Mouse (Mus musculus) heart, embryonic 16.5 days (tissue): ENCODE results near the gene Hes1. TPM values are rescaled to one million over a fixed set of nuclear protein-coding genes. Genes with fewer than 3 reads are reported as not detected.

Experiments
- ATAC-seq: fragments of 200-750 bp; cut with Nextera tagmentation; replicated peaks from 2 replicates; pipeline ENCODE4 v1.8.0; 2017; ENCODE audit warnings: moderate number of reproducible peaks; ENCODE audit not compliant: insufficient read depth, low FRiP score; ENCODE audit errors: extremely low read depth
- H3K27ac ChIP-seq: fragments of 300-500 bp; sonication (generic); 2 replicates; pipeline ENCODE4 v1.5.1; 2014; ENCODE audit warnings: mild to moderate bottlenecking, low read length, control low read depth, moderate library complexity
- H3K27me3 ChIP-seq: fragments of 300-500 bp; sonication (generic); 2 replicates; pipeline ENCODE4 v1.6.1; 2014; ENCODE audit warnings: low read length, mixed read lengths; ENCODE audit not compliant: control insufficient read depth, insufficient read depth
- H3K36me3 ChIP-seq: fragments of 300-500 bp; sonication (generic); 2 replicates; pipeline ENCODE4 v1.6.1; 2014; ENCODE audit not compliant: control insufficient read depth, insufficient read depth
- H3K4me1 ChIP-seq: fragments of 300-500 bp; sonication (generic); 2 replicates; pipeline ENCODE4 v1.6.1; 2014; ENCODE audit warnings: low read length, mixed read lengths; ENCODE audit not compliant: control insufficient read depth, insufficient read depth
- H3K4me2 ChIP-seq: fragments of 300-500 bp; sonication (generic); 2 replicates; pipeline ENCODE4 v1.6.1; 2014; ENCODE audit warnings: low read depth, mild to moderate bottlenecking, control low read depth, low read length
- H3K4me3 ChIP-seq: fragments of 300-500 bp; sonication (generic); 2 replicates; pipeline ENCODE4 v1.5.1; 2014; ENCODE audit warnings: mild to moderate bottlenecking, control low read depth, low read length
- H3K9ac ChIP-seq: fragments of 300-500 bp; sonication (generic); 2 replicates; pipeline ENCODE4 v1.6.1; 2014; ENCODE audit warnings: low read length, control low read depth
- H3K9me3 ChIP-seq: fragments of 300-500 bp; sonication (generic); replicated peaks from 2 replicates; pipeline ENCODE4 v1.6.1; 2016; ENCODE audit warnings: low read length; ENCODE audit not compliant: control insufficient read depth
- WGBS: fragments of 180-500 bp; shearing (Covaris S2); extraction: QIAGEN DNeasy Blood & Tissue Kit; methylation state at CpG from one replicate; pipeline ENCODE4 v1.1.7; 2014; 5-methylcytosine and 5-hydroxymethylcytosine counted together
- polyA plus RNA-seq: library from polyadenylated mRNA; unstranded; fragments of >200 nt; fragmentation: Nextera tagmentation; extraction: Ambion mirVana; gene quantifications from 2 replicates; pipeline ENCODE4 v1.2.1, GENCODE M21; 2015

Gene Hes1
- 19.1 and 23.8 TPM in 2 replicates for polyA plus RNA-seq

DNA sequence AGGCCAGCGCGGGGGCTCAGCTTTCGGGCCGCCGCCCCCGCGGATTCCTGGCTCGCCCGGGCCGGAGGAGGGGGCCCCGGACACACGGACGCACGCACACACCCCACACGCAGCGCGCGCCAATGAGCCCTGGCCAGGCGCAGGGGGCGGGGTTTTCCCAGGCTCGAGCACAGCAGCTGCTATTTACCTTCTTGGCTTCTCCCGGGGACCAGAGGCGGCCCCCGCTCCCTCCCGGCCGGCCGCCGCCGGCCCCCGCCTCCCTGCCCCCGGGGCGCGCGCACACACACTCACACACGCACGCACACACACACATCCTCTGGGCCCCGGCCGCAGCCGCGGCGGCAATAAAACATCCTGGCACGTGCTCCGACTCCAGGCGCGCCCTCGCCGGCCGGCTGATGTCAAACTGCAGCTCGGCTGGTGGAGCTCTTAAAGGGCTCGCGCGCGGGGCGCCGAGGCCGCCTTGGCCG is at the start of gene Hes1:
Hes1 (plus strand) TSS at position 401 of the 470 bp plus-strand sequence.
- peaks cover 52% of the 10 kb centered on the region for H3K4me1 ChIP-seq
- peak; percentile 77 for ATAC-seq
- peak within 1 kb of the TSS; percentile 93 for H3K9ac ChIP-seq
- H3K27me3 ChIP-seq, result no peaks in the 10 kb centered on the region
- no peaks in the 10 kb centered on the region for H3K9me3 ChIP-seq
- peak within 1 kb of the TSS; percentile 99 for H3K27ac ChIP-seq
- H3K4me3 ChIP-seq, result peak within 1 kb of the TSS; percentile 83
- H3K4me2 ChIP-seq, result peak within 1 kb of the TSS; percentile 94
- no peaks in the 10 kb centered on the region for H3K36me3 ChIP-seq
- under 1% methylated on average over 47 of the region's 57 CpGs for WGBS

DNA sequence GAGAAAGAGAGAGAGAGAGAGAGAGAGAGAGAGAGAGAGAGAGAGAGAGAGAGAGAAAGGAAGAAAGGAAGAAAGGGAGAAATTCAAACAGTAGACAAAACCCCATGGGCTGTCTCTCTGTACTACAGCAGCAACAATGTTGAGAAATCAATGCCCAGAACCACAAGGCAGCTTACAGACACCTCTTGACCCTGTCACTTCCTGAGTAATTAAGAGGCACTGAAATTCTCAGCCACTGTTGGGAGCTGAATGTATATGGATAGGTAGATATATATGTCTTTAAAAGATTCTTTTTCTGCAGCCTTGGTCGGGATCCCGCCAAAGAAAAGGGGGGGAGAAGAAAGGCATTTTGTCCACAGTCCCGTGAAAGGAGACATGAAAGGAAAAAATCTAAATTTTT is 48.1 kb upstream of the Hes1 start:
- Histone ChIP-seq H3K4me1 (no peaks in the 10 kb centered on the region), H3K27me3 (no peaks in the 10 kb centered on the region), H3K9ac (no peak overlapping the region), H3K9me3 (no peaks in the 10 kb centered on the region), H3K4me2 (no peak overlapping the region), H3K27ac (no peak overlapping the region), H3K36me3 (no peaks in the 10 kb centered on the region), H3K4me3 (no peak overlapping the region)
- ATAC-seq, result no peak
- 60% methylated on average over 3 of the region's 3 CpGs for WGBS

DNA sequence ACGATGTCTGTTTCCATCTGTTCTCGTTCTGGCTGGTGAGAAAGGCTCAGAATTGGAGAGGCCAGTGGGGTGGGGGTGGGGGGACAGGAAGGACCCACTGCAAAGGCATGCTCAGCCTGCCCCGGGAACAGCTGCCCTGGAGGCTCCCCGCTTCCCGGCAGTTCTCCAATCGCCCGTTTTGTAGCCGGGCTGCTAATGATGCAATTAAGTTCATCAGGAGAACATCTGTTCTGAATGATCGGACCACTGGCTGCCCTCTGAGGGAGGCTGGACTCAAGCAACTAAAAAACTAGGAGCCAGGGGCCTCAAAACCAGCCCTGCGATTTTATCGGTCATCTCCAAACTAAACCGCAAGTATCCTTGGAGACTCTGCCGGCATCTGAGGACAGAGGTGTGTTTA is 44.1 kb upstream of the Hes1 start:
- no peak for ATAC-seq

DNA sequence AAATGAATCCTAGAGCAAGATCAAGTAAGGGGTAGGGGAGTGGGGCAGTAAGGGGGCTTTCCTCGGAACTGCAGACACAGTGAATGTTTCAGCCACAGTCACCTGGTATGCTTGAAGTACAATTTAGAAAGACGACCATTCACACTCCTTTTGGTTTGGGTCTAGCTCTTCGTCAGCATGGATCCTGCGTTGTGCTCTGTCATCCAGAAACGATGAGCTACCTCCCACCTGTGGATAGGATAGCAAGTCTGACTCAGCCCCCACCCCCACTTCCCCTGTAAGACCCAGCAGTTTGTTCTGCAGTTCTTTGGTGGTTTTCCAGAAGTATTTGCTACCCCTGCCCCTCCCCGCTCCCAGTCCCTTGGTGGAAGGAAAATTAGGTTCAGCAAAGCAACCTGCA is 41.8 kb upstream of the Hes1 start:
- Histone ChIP-seq H3K36me3 (no peaks in the 10 kb centered on the region), H3K4me3 (no peak overlapping the region), H3K4me2 (no peak overlapping the region), H3K4me1 (peaks cover 8% of the 10 kb centered on the region), H3K9me3 (no peaks in the 10 kb centered on the region), H3K27me3 (no peaks in the 10 kb centered on the region), H3K27ac (no peak overlapping the region), H3K9ac (no peak overlapping the region)
- WGBS, result 75% methylated on average over 6 of the region's 6 CpGs
- no peak for ATAC-seq

More for the DNA sequence above, 44.1 kb upstream of the Hes1 start:
- H3K27ac ChIP-seq, result no peak overlapping the region
- no peaks in the 10 kb centered on the region for H3K9me3 ChIP-seq
- WGBS, result 39% methylated on average over 13 of the region's 13 CpGs
- no peaks in the 10 kb centered on the region for H3K27me3 ChIP-seq
- H3K4me2 ChIP-seq, result no peak overlapping the region
- peaks cover 8% of the 10 kb centered on the region for H3K4me1 ChIP-seq
- H3K4me3 ChIP-seq, result no peak overlapping the region
- no peak overlapping the region for H3K9ac ChIP-seq
- H3K36me3 ChIP-seq, result no peaks in the 10 kb centered on the region

DNA sequence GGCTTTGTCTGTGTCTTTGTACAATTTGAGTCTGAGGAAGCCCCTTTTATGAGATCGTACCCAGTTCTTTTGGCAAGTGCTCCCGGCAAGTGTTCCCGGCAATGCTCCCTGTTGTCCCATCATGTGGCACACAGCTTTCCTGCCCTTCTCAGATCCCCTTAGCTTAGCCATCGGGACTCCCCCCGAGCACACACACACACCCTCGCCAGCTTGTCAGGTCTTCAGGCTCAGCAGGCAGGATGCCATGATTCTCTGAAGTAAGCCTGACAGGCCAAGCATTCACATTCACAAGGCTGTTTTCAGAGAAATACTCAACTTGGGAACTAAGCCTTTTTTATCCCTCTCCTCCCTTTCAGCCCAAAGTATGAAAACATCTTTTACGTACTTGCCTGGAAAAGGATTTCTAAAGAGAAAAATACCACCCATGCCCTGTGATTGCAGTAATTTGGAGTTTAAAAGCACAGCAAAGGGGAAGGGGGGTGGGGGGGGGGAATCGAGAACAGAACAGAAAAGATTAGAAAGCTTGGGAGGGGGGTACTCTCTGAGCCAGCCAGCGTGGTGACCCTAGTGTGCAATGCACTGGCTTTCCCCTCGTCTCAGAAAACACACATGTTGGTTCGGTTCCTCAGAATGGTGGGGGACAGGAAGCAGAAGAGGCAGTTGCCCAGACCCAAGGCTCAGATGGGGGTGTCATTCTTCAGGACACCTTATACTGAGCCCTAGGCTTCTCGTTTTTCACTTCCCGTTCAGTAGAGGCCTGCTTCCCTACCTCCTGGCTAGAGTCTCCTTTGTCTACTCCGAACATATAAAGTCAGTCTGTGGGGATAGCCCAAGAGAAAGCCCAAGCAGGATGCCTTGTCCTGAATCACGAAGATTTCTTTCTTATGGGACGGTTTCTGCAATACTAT is 41.0 kb upstream of the Hes1 start:
- no peak overlapping the region for H3K9ac ChIP-seq
- 73% methylated on average over 16 of the region's 16 CpGs for WGBS
- no peak overlapping the region for H3K4me2 ChIP-seq
- H3K27ac ChIP-seq, result no peak overlapping the region
- H3K27me3 ChIP-seq, result no peaks in the 10 kb centered on the region
- no peak for ATAC-seq
- H3K9me3 ChIP-seq, result no peaks in the 10 kb centered on the region
- no peak overlapping the region for H3K4me3 ChIP-seq
- peaks cover 8% of the 10 kb centered on the region for H3K4me1 ChIP-seq
- H3K36me3 ChIP-seq, result no peaks in the 10 kb centered on the region

DNA sequence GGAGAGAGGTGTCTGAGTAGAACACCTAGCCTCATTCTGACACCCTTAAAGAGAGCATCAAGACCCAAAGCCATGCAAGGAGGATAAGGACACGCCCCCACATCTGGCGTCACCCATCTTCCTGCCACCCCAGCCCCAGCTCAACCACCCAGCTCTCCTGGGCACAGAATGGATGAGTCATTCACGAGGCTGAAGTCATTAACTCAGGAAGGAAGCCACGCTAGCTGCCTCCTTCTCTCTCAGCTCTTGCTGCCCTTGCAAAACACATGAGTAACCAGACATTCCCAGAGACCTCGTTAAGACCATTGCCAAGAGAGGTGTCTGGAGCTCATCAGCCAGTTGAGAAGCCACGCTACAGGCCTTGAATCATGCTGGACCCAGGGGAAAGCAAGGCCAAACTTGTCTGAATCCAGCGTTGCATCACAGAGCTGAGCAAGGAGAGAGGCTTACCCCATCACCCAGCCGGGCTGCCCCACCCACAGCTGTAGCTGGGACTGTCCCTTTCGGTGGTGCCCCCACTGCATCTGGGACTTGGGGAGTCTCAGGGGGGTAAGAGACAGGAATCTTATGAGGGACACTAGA is 39.4 kb upstream of the Hes1 start:
- Histone ChIP-seq H3K9me3 (no peaks in the 10 kb centered on the region), H3K4me3 (no peak overlapping the region), H3K36me3 (no peaks in the 10 kb centered on the region), H3K27ac (no peak overlapping the region), H3K27me3 (no peaks in the 10 kb centered on the region), H3K4me2 (no peak overlapping the region), H3K9ac (no peak overlapping the region), H3K4me1 (peaks cover 8% of the 10 kb centered on the region)
- peak; percentile 37; the same call in 1 of the 2 replicates for ATAC-seq
- 46% methylated on average over 9 of the region's 9 CpGs for WGBS

DNA sequence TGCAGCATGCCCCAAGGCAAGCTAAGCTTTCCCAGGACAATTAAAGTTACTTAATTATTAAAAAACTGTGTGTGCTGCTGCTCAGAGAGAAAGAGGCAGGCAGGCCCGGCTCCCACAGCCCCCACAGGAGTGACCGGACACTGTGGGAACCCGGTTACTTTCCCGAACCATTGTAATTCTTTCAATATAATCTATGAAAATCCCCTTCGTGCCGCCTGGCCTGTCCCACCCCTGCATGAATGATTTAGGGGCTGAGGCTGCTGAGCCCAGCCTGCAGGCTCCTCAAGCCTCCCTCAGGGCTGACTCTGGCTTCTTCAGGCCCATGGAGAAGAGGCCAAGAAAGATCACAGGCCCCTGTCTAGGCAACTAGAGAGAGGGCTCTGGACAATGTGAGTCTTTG is 36.0 kb upstream of the Hes1 start:
- no peak overlapping the region for H3K4me2 ChIP-seq
- WGBS, result 78% methylated on average over 6 of the region's 6 CpGs
- H3K4me1 ChIP-seq, result peaks cover 4% of the 10 kb centered on the region; the same call in 1 of the 2 replicates
- no peak for ATAC-seq
- H3K4me3 ChIP-seq, result no peak overlapping the region
- H3K27me3 ChIP-seq, result no peaks in the 10 kb centered on the region
- H3K27ac ChIP-seq, result no peak overlapping the region
- no peak overlapping the region for H3K9ac ChIP-seq
- H3K9me3 ChIP-seq, result no peaks in the 10 kb centered on the region
- no peaks in the 10 kb centered on the region for H3K36me3 ChIP-seq

DNA sequence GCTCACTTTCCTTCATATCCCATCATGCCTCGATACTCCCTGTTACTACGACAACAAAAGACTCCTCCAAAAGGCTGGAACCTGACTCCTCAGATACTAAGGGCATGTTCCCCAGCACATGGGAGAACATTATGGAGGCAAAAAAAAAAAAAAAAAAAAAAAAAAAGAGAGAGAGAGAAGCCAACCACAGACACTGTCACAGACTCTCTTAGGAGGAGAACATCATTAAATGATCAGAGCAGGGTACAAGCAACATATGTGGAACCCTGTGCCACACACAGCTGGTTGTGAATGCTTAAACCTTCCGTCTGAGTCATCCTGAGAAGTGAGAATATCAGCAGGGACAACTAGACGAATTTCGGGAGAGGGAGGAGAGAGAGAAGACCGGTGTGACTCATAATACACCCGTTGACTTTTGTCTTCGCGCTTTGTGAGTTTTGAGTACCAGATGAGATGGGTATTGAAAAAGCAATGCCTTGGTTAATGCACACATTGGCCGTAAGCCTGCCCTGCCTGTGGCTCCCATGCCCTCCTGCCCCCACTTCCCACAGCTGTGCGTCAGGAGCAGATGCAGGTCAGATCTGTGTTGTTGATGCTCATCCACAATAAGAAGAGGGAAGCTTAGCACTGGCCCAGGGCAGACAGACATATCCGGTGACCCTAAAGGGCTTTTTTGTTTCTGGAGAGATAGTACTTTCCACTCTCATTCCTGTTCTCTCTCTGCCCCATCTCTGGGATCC is 34.8 kb upstream of the Hes1 start:
- H3K9ac ChIP-seq, result no peak overlapping the region

More for the DNA sequence above, 34.8 kb upstream of the Hes1 start:
- H3K4me1 ChIP-seq, result peaks cover 9% of the 10 kb centered on the region
- no peak overlapping the region for H3K27ac ChIP-seq
- 78% methylated on average over 12 of the region's 12 CpGs for WGBS
- H3K9me3 ChIP-seq, result no peaks in the 10 kb centered on the region
- no peak overlapping the region for H3K4me2 ChIP-seq
- ATAC-seq, result no peak
- H3K36me3 ChIP-seq, result no peaks in the 10 kb centered on the region
- H3K27me3 ChIP-seq, result no peaks in the 10 kb centered on the region
- no peak overlapping the region for H3K4me3 ChIP-seq
